Mouse (Mus musculus) T-helper 17 cell (primary cell): ENCODE results near the gene Mat2a.

Experiments
- in situ Hi-C, 2 experiments: fragments of 300-600 bp; cut with MboI, MseI; formaldehyde crosslinking; loops; 1 replicate in 1 of 2; 2 replicates in 1 of 2; pipeline ENCODE4 v1.15.1; 2025; ENCODE audit warnings: high pct_unique_total_duplicates in 2 of 2

Mat2a gene

DNA sequence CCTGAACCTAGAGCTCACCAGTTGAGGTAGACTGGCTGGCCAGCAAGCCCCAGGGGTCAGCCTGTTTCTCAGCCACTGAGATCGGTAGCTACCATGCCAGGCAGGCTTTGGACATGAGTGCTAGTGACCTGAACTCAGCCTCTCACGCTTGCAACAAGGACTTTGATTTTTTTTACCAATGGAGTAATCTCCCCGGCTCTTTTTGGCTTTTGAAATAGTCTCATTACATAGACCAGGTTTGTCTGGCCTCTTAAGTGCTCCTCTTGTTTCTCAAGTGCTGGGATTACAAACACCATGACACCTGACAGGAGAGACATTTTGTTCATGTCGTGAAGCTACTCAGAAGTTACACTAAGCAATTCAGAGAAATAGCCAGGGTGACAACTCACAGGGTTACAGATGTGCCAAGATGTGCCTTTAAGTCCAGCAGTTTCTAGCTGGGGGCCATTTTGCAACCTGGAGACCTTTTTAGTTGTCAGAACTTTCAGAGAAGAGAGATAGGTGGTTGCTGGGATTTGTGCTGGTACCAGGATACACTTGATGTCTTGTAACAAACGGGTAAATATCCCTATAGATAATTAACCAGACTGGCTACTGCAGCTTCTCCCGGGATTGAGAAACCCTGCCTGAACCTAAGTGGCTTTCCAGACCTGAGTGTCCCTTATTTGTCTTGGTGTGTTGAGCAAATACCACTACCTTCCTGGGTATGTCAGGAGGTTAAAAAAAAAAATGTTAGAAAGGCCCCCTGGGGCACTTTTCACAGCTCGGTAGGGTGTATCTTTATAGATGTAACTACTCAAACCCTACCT lies 23.2 kb downstream of the Mat2a start:
- in situ Hi-C loops = no loop called here

- in situ Hi-C loops = no loop called here
Observed at GRCm38 (mm10) chr6:72415181-72415580, 24.2 kb downstream of the Mat2a start.

DNA sequence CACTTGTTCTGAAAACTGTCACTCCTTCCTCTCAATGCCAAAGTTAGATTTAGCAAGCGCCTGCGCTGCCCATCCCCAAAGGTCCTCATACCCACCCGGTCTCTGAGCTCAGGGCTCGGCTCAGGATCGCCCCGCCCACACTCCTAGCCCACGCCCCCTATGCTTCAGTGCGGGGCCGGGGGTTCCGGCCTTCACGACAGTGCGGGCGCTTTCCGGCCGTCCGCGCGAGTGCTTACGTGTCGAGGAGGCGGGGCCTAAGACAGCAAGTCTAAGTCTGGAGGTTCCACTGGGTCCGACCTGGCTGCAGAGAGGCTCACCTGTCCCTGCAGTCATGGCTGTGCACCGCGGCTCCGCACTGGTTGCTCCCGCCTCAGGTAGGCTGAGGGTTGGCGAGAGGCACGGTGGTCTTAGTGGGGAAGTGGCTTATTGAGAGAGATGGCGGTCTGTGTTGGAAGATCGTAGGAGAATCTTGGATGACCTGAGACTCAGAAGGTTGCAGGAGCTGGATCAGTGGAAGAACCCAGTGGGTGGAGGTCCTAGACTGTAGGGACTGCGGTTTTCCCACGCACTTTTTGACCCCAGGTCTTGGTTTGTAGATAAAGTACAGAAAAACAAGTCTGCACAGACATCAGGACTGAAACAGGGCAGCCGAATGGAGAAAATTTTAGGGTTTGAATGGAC lies 25.1 kb downstream of the Mat2a start, which contains the start of gene Ggcx:
TSS of gene Ggcx (plus strand) at position 233 of the 681 bp plus-strand sequence.
- in situ Hi-C loops = no loop called here

DNA sequence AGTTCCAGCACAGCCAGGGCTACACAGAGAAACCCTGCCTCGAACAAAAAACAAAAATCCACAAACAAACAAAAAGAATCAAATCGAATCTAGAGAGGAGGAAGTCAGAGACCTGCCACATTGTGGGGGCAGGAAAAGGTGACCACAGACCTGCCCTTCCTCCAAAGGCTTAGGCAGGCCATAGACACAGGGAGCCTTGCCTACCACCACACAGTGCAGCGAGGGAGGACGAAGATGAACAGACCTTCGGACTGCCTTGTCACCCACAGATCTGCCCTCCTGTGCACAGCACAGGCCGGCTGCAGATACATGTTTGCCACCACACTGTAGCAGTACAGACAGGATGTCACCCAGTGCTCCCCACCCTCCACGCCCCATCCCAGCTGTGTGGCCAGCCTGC lies 28.8 kb downstream of the Mat2a start:
- in situ Hi-C loops = no loop called here

- in situ Hi-C loops = no loop called here
Observed at GRCm38 (mm10) chr6:72410003-72410402, 29.4 kb downstream of the Mat2a start.

DNA sequence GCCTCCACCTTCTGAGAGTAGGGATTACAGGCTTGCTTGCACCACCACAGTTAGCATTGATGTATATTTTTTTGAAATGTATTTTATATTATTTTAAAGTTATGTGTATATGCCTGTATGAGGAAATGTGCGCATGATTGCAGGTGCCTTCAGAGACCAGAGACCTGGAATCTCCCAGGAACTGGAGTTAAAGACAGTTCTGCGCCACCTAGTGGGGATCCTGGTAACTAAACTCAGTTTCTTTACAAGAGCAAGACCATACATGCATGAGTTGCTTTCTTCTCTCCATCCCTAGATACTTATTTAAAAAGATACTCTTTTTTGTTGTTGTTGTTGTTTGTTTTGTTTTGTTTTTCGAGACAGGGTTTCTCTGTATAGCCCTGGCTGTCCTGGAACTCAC lies 29.8 kb downstream of the Mat2a start:
- in situ Hi-C loops = no loop called here

DNA sequence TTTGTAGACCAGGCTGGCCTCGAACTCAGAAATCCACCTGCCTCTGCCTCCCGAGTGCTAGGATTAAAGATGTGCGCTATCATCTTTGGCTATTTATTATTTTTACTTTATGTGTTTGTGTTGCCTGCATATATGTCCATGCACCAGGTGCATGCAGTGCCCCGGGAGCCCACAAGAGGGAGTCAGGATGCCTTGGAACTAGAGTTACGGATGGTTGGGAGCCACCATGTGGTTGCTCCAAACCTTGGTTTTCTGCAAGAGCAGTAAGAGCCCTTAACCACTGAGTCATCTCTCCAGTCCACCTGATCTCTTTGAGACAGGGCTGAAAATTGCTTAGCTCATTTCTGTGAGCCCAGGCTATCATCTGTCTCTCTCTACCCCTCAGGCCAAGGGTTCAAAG lies 32.2 kb downstream of the Mat2a start:
- in situ Hi-C loops = no loop called here

DNA sequence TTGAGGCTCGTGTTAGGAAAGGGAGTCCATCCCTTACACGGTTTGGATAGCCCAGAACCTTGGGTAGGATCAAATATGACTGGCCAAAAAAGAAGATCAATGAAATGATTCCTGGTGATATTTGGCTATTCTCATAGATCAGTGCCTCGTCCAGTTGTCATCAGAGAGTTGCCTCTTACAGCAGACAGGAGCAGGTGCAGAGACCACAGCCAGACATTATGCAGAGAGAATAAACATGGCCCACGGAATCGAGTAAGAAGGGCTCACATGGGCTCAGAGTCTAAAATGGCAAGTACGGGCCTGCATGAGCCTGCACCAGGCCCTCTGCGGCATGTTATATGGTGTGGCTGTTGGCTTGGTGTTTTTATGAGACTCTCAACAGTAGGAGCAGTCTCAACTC lies 34.0 kb downstream of the Mat2a start:
- in situ Hi-C loops = no loop called here

- in situ Hi-C loops = no loop called here
Observed at GRCm38 (mm10) chr6:72401875-72402274, 37.5 kb downstream of the Mat2a start.

GRCm38 (mm10) chr6:72399967-72400366 lies 39.4 kb downstream of the Mat2a start:
- in situ Hi-C loops = no loop called here

DNA sequence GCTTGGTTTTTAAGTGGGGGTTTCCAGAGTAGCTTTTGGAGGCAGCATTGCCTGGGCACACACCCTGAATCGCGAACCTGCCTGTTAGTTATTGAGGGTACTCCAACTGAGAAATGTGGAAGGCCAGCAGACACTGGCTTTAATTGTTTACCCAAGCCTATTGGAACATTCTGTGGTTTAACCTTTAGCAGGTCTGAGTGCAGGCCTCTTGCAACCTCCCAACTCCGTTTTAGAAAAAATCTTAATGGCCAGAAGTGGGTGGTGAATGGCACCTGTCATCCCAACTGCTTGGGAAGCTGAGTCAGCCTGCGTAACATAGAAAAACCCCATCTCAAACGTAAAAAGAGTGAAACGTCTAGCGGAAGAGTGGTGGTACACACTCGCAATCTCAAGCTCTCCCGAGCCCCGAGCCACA lies 42.5 kb downstream of the Mat2a start:
- in situ Hi-C loops = no loop called here

GRCm38 (mm10) chr6:72392341-72392740 lies 47.0 kb downstream of the Mat2a start:
- in situ Hi-C loops = loop anchor here in 1 of 2 experiments (5.0 kb wide), 1 partner anchor 35 kb away; the partner anchor contains the start of gene Tmem150a

GRCm38 (mm10) chr6:72390795-72391521 lies 48.4 kb downstream of the Mat2a start:
- in situ Hi-C loops = loop anchor here in 1 of 2 experiments (5.0 kb wide), 1 partner anchor 34 kb away; the partner anchor contains the start of gene Tmem150a

- in situ Hi-C loops = loop anchor here in 1 of 2 experiments (5.0 kb wide), 1 partner anchor 33 kb away; the partner anchor contains the start of gene Tmem150a
Observed at GRCm38 (mm10) chr6:72389941-72390771, 49.2 kb downstream of the Mat2a start, which contains the start of gene Vamp8. Vamp8 (minus strand) TSS chr6:72390703.

GRCm38 (mm10) chr6:72389471-72389940 lies 49.9 kb downstream of the Mat2a start:
- in situ Hi-C loops = no loop called here

DNA sequence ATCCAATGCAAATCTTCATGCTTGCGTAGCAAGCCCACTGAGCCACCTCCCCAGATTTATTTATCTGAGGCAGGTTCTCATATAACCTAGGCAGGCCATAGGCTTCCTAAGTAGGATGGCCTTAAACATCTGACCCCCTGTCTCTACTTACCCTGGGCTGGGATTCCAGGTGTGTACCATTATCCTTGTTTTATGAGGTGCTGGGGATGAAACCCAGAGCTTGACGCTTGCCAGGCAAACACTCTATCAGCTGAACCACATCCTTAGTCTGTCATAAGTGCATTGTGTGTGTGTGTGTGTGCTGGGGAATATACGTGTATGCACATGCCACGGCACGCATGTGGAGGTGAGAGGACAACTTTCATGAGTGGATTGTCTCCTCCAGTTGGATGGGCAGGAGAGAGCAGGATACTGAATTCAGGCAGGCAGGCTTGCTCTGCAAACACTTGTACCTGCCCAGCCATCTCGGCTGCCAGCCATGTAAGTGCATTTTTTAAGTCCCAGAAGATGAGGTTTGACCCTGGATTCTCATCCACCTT lies 50.5 kb downstream of the Mat2a start:
- in situ Hi-C loops = no loop called here

DNA sequence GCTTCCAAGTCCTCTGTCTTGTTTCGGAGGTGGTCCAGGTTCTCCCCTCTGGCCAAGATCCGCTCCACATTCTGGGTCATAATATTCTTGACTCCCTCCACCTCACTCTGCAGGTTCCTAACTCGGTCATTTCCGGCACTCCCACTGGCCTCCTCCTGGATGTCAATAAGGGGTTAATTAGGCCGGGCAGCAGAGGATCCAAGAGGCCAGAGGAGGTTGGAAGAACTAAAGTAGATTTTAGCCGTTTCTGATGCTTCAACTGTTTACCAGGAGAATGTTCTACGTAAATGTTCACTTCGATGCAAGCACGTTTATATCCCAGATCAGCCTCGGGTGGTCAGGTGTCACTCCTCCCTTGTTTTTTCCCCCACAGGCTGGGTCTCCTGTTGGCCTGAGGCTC lies 51.1 kb downstream of the Mat2a start:
- in situ Hi-C loops = no loop called here

DNA sequence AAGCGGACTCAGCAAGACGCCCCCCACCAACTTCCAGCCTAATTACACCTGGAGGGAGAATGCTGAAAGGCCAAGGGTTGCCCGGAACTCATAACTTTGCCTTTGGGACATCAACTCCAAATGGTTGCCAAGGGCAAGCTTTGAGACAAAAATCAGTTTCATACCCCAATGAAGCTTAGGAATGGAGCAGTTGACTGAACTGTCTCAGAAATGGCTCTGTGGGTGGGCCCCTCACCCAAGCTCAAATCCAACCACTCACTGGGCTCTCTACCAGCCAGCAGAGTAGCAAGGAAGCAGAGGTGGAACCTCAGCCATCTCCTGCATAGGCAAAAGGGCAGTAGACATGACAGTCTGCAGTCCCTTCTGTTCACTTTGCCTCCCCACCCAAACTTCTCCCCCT lies 51.5 kb downstream of the Mat2a start:
- in situ Hi-C loops = no loop called here

- in situ Hi-C loops = no loop called here
Observed at GRCm38 (mm10) chr6:72386561-72386960, 52.8 kb downstream of the Mat2a start.

- in situ Hi-C loops = no loop called here
Observed at GRCm38 (mm10) chr6:72385258-72385657, 54.1 kb downstream of the Mat2a start.

DNA sequence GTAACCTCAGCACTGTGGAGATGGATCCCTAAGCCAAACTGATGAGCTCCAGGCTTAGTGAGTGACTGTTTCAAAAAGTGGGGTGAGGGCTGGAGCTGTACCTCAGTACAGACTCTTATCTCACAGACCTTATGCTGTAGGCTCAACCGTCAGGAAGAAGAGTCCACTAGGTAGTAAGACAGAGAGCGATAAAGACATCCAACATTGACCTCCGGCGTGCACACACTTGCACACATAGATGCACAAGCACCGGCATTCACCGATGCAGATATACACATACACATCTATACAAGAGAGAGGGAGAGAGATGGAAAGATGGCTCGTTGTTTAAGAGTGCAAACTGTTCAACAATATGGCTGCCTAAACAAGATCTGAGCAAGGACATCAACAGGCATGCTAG lies 55.4 kb downstream of the Mat2a start:
- in situ Hi-C loops = no loop called here
